Mouse (Mus musculus) testis, adult 2 months (tissue): ENCODE results near the gene Reep6.

Source experiments
- CTCF ChIP-seq: fragments of 200-500 bp; IDR thresholded peaks from 2 replicates; pipeline ENCODE4 v1.5.1; 2012; ENCODE audit warnings: low read depth, mild to moderate bottlenecking, inconsistent platforms, low read length, moderate library complexity; ENCODE audit not compliant: control insufficient read depth, insufficient read depth, insufficient replicate concordance
- POLR2A ChIP-seq: fragments of 200-500 bp; IDR thresholded peaks from 2 replicates; pipeline ENCODE4 v1.6.1; 2012; ENCODE audit warnings: low read depth, mild to moderate bottlenecking, inconsistent platforms, low read length, moderate library complexity; ENCODE audit not compliant: control insufficient read depth

DNA sequence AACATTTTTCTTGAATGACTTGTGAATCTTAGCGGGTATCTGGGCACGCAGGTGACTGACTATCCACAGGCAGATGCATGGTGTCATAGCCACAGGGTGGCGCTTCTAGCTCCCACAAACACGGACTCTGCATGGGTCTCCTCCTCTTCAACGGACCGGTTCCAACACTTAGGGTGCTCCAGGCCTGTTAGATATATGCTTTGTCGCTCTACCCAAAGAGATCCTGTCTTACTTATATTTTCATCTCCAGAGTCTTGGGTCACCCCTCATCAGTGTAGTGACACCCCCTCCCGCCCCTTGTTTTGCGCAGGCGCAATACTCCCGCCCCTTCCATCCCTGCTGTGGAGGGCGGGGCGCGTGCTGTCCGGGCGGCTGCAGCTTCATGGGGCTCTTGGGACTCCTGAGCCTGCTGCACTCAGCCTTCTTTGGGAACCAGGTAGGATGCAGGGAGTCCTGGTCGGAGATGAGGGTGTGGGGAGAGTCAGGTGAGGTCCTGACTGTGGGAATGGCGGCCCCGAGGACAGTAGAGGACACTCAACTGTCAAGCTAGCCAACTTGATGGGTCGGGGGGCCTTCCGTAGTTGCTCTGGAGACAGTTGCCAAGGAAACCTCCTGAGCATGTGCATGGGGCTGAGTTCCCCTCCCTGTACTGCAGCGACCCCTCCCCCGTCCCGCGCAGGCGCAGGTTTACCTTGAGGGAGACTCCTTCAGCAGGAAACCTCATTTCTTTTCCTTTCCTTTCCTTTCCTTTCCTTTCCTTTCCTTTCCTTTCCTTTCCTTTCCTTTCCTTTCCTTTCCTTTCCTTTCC lies 33.9 kb upstream of the Reep6 start, which contains the start of gene Apc2:
- TF ChIP-seq CTCF: peak; percentile 24; the same call in 1 of the 2 replicates
- 0 out of 2 replicates have a peak, but pooled peaks have one; percentile 17 for TF ChIP-seq POLR2A
